Mouse (Mus musculus): ENCODE results near the gene Abcf2. TPM values are rescaled to one million over a fixed set of nuclear protein-coding genes. Genes with fewer than 3 reads are reported as not detected.

Abcf2 gene
- total RNA-seq, 1 experiment from 2014 or later = 107 TPM

DNA sequence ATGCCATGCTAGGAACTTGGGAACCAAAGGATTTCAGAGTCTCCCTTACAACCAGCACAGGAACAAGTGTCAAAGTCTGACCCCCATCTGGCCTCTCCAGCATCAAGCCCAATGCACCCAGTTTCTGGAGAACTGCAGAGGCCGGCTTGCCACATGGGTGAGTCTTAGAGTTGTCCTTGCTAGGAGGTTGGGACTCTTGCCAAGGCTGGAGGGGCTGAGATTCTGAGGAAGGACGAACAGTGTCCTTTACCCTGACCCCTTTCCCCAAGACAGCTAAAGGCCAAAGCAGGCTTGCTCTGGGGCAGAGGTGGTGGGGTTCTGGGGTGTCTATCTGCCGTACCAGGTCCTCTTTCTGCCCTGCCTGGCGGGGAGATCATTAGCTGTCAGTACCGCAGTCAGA, 40.8 kb downstream of the Abcf2 start:
- no peak for ATAC-seq (replicated peaks; ENCODE audit: low read depth, poor library complexity, severe bottlenecking)

DNA sequence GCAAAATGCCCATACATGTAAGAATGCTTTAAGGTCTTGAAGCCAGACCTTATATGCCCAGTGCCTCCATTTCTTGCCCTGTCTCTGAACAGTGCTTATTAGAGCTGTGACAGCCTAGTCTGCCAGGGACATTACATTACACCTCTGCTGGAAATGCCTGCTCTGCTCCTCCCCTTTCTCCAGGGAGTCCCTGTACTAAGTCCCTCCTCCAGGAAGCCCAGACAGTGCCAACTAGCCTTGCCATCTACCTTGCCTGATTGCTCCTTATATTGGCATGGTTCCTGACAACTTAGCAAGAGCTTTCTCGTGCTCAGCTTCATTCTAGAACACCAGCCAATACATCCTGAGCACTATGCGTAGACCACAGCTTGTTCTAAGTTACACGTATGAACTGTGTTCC, 41.5 kb downstream of the Abcf2 start:
- no peak for ATAC-seq (replicated peaks; ENCODE audit: low read depth, poor library complexity, severe bottlenecking)

DNA sequence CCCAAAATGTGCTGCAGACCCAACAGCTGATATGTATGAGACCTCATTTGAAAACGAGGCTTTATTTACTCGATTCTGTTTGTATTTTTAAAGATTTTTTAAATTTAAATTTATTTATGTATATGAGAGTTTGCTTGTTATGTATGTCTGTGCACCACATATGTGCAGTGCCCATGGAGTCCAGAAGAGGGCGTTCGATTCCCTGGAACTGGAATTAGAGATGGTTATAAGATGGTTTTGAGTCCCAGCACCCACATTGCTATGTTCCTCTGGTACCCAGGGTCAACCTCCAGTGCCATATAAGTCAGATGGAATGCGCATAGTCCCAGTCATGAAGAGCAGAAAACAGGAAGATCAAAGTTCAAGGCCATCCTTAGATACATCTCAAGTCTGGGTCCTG, 43.0 kb downstream of the Abcf2 start:
- no peak for ATAC-seq (replicated peaks; ENCODE audit: low read depth, poor library complexity, severe bottlenecking)

DNA sequence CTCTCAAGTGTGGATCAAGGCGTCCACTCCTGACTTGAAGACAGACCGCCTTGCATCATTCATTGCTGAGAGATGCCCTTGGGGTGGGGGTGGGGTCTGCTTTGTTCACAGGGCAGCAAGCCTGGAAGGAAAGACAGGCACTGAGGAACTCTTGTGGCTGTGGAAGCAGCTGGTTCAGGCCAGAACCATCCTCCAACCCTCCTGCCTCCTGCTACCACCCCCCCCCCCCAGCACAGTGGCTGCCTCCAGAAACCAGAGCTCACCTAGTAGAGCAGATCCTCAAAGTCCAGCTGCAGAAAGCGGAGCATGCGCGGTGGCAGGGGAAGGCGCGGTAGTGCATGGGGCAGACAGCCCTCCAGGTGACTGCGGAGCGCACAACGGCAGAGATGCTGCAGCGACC, 43.9 kb downstream of the Abcf2 start:
- ATAC-seq (replicated peaks; ENCODE audit: low read depth, poor library complexity, severe bottlenecking) = no peak

DNA sequence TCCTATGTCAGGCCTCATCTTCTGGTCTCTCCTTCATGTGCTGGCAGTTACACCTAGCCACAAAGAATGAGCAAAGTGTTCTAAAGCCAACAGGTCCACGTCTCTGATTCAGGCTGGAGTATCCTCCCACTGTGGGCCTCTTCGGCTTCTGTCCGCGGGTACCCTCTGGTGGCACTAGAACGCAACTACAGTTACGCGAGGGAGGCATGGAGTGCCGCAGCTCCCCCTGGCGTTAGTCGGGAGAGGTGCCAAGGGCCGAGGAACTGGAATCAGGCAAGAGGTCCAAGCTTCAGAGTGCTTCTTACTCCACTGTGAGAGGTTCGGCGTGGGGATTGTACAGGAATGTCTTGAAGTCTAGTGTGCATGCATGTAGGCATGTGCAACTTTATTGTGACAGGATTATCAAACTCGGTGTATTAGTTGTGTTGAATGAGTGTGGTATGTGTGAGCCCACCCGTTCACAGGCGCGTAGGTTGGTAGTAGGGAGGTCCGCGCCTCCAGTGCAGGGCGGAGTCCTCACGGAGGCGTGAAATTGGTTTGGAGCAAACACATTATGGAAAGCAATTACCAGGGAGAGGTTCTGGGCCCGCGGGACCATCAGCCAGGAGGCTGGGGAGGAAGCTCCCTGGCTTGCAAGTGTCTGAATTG, 47.1 kb downstream of the Abcf2 start:
- peak; percentile 99 for ATAC-seq (replicated peaks; ENCODE audit: low read depth, poor library complexity, severe bottlenecking)

DNA sequence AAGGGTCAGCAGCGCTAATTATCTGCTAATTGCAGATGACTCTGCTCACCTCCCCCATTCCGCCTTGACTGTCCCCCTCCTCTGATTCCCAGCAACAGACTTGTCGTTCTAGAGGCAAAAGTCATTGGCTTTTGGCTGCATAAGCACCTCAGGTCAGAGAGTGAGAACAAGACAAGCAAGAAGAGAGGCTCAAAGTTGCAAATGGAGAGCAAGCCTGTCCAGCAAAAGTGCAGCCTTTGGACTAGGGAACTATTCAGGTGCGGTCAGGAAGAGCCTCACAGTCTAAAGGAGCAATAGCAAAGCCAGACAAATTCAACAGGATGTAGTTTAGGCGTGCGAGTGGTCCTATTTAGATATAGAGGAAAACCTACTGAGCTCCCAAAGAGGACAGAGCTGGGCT, 49.5 kb downstream of the Abcf2 start:
- no peak for ATAC-seq (replicated peaks; ENCODE audit: low read depth, poor library complexity, severe bottlenecking)

DNA sequence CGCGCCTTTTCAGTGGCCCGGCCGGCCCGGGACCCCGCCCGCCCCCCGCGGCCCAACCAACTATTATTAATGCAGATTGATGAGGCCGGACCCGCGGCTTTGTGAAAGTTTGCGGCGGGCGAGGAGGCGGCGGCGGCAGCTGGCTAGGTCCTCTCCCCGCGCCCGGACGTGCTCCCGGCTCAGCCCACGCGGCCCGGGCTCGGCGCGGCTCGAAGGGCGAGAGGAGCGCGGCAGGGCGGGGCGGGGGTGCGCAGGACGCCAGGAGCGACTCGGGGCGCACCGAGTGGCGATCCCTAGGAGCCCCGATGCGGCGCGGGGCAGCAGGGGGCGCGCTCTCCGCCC, 50.4 kb downstream of the Abcf2 start, which contains the start of gene Gbx1:
Gene Gbx1 (minus strand): TSS at position 314 of the 342 bp plus-strand sequence.
- no peak for ATAC-seq (replicated peaks; ENCODE audit: low read depth, poor library complexity, severe bottlenecking)

DNA sequence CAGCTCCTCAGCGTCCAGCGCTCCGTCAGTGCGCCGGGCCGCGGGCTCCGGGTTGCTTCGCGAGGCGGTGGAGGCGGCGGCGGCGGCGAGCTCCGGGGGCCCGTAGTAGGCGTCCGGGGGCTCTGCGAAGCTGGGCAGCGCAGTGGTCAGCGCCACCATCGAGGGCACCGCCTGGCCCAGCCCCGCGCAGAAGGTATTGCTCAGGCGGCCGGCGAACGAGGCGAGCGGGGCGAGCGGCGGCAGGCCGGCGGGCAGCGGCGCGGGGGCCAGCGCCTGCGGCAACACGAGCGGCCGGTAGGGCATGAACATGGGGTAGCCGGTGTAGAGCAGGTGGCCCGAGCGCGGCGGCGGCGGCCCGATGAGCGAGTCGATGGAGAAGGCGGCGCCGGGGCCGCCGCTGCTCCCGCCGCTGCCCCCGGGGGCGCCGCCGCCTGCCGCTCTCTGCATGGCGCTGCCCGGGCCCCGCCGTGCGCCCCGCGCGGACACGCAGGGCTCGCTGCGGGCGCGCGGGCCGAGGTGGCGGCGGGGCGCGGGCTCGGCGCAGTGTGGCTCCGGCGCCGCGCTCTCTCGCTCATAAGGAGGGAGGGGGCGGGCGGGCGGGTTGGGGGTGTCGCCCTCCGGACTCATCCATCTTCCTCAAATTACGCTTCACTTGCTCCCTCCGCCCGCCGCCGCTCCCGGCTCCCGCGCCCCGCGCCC, 50.9 kb downstream of the Abcf2 start:
- no peak for ATAC-seq (replicated peaks; ENCODE audit: low read depth, poor library complexity, severe bottlenecking)

DNA sequence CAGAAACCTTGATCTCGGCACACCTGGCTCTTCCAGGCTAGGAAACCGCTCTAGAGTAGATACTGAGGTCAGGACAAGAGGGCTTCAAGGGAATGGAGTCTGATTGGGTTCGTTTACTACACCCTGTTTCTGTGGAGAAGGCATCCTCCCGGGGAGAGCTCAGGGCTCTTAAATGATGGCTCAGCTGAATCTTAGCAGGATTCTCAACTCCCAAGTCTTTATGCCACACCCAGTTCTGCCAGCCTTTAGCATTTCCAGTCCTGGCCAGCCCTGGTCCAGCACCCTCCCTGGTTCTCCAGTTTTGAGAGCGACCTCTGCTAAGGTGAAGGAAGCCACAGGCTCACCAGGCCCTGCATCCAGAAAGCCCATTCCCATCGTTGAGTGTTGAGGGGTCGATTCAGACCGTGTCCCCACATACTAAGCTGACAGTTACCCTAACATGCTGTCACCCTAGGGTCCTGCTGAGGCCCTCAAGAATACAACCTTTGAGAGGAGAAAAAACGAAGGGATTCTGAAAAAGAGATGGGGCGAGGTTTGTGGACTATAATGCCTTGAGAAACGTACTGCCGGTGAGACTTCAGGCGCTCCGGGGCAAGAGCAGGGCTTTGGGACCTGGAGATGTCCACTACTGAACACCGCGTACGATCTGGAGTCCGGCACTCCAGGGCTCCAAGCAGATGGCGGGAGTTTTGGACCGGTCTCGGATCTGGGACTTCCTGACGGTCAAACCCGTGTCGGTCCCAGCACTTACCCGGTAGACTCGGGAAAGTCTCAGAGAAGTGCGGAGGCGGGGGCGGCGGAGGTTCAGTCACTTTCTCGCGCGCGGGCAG, 51.7 kb downstream of the Abcf2 start:
- ATAC-seq (replicated peaks; ENCODE audit: low read depth, poor library complexity, severe bottlenecking) = no peak

DNA sequence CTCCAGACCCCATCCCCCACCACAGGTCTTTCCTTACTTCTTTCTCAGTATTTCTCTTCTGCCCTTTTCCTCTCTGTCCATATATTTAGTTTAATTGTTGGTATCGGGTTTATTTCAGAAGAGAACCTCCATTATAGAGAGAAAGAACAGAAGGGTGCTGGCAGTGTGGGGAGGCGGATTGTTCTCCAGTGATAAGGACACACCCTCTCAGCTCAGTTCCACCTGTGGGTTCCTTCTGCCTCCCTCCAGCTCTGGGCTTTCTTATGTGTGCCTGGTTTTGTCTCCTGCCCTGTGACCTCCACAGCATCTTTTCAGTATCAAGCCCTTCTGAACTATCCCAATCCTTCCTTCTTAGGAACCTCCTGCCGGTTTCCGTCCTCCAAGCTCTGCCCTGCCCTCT, 52.7 kb downstream of the Abcf2 start:
- peak; percentile 40; the same call in 1 of the 2 replicates for ATAC-seq (replicated peaks; ENCODE audit: low read depth, poor library complexity, severe bottlenecking)

DNA sequence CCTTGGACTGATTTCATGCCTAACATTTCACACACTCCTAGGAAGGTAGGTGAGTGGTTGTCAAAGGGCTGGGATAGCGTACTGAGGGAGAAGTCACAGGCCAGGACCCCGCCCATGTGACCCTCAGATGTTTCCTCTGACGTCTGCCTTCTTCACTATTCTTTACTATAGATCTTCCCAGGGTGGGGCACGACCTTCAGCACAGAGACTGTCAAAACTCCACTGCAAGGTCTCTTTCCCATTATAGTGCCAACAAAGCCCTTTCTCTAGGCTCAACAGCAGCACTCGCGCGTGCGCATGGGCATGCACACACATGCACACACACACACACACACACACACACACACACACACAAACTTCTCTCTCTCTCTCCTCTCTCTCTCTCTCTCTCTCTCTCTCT, 53.5 kb downstream of the Abcf2 start:
- ATAC-seq (replicated peaks; ENCODE audit: low read depth, poor library complexity, severe bottlenecking) = no peak

DNA sequence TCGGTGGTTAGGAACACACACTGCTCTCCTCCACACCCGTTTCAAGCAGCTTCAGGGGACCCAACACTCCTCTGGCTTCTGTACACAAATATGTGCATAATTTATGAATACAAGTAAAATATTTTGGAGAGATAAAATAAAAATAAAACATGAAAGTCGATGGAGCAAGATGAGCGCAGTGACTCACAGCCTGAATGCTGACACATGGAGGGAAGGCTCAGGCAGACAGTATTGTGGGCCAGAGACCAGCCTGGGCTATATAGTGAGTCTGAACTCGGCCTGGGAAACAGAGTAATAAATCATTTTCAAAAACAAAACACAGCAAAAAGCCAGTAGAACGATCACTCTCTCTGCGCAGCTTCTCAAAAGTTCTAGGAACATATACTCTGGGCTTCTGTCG, 55.9 kb downstream of the Abcf2 start:
- no peak for ATAC-seq (replicated peaks; ENCODE audit: low read depth, poor library complexity, severe bottlenecking)

Other genes with a start within 250 kb of the Abcf2 start
- gene Kcnh2, start 225.9 kb downstream of the Abcf2 start, total RNA-seq (2017) = 0.41 and 0.49 TPM in 2 replicates
- 0.05 TPM in 1 of 2 replicates, not detected in the other for gene Nos3, start 212.7 kb downstream of the Abcf2 start, total RNA-seq (2017)
- 0.78 and 4.5 TPM in 2 replicates for gene Atg9b, start 185.3 kb downstream of the Abcf2 start, total RNA-seq (2017)
- gene Abcb8, start 183.8 kb downstream of the Abcf2 start, total RNA-seq (2017) = 11.5 and 32.2 TPM in 2 replicates
- not detected in 2 replicates for gene Asic3, start 164.1 kb downstream of the Abcf2 start, total RNA-seq (2017)
- 13.9 and 14.3 TPM in 2 replicates for gene Cdk5, start 153.9 kb downstream of the Abcf2 start, total RNA-seq (2017)
- 18.9 and 35.9 TPM in 2 replicates for gene Slc4a2, start 153.6 kb downstream of the Abcf2 start, total RNA-seq (2017)
- 19.0 and 30.9 TPM in 2 replicates for gene Fastk, start 132.2 kb downstream of the Abcf2 start, total RNA-seq (2017)
- gene Tmub1, start 129.6 kb downstream of the Abcf2 start, total RNA-seq (2017) = 9.1 and 9.5 TPM in 2 replicates
- gene Agap3, start 125.3 kb downstream of the Abcf2 start, total RNA-seq (2017) = 23.6 and 35.8 TPM in 2 replicates
- gene Gbx1, start 50.3 kb downstream of the Abcf2 start, total RNA-seq (2017) = not detected in 2 replicates
- gene Asb10, start 36.5 kb downstream of the Abcf2 start, total RNA-seq (2017) = 0.69 TPM in 1 of 2 replicates, not detected in the other
- not detected in 2 replicates for gene 4931409K22Rik, start 20.7 kb downstream of the Abcf2 start, total RNA-seq (2017)
- gene Chpf2, start 9.3 kb upstream of the Abcf2 start, total RNA-seq (2017) = 12.3 and 13.3 TPM in 2 replicates
- 0.09 TPM in 1 of 2 replicates, not detected in the other for gene Smarcd3, start 46.9 kb upstream of the Abcf2 start, total RNA-seq (2017)
- gene Nub1, start 108.1 kb upstream of the Abcf2 start, total RNA-seq (2017) = 44.9 and 49.0 TPM in 2 replicates
- gene Wdr86, start 153.3 kb upstream of the Abcf2 start, total RNA-seq (2017) = 0.64 and 1.8 TPM in 2 replicates
- 12.2 TPM in 1 of 2 replicates, not detected in the other for gene Crygn, start 180.5 kb upstream of the Abcf2 start, total RNA-seq (2017)